Mouse (Mus musculus): ENCODE measurements around the gene Pld3.

The Pld3 gene

DNA sequence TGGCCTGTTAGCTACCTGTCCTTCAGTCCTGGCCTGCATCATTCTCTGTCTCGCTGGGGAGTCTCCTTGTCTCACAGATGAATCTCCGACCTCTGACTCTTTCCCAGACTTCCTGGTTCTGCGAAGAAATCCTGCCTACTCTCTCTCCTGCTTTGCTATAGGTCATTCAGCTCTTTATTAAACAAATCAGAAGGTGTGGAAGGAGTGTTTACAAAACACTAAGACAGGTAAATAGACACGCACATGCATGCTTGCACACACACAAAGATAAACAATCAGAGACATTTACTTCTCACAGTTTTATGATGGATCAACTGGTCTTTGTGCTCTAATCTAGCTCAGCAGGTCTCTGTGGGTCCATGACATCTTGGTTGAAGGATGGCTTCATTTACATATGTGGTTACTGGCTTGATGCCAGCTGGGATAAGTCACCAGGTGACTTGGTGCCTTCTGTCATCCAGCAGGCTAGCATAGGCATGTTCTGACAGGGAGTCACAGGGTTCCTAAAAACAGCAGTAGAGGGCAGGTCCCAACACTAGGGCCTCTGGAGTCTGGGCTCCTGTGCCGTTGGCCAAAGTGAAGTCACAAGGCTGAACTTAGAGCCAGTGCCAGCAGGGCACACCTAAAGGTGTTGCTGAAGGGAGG is 16.7 kb upstream of the Pld3 start:
- no peak for DNase-seq (ENCODE audit: low spot score)

DNA sequence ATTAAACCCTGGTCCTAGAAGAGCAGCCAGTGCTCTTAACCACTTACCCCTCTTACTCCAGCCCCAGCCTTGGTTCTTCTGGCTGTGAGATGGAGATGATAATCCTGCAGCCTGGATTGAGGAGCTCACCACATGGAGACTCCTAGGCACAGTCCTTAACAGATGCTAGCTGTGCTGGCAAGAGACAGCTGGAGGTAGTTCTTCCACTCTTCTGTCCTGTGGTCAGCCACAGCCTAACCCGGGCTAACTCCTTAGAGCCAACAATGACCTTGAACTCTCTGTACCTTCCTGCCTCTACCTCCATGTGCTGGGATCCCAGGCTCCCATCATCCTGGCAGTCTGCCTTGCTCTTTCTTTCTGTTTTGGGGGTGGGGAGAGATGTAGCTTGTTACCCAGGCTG is 8.0 kb upstream of the Pld3 start:
- DNase-seq (ENCODE audit: low spot score): no peak

DNA sequence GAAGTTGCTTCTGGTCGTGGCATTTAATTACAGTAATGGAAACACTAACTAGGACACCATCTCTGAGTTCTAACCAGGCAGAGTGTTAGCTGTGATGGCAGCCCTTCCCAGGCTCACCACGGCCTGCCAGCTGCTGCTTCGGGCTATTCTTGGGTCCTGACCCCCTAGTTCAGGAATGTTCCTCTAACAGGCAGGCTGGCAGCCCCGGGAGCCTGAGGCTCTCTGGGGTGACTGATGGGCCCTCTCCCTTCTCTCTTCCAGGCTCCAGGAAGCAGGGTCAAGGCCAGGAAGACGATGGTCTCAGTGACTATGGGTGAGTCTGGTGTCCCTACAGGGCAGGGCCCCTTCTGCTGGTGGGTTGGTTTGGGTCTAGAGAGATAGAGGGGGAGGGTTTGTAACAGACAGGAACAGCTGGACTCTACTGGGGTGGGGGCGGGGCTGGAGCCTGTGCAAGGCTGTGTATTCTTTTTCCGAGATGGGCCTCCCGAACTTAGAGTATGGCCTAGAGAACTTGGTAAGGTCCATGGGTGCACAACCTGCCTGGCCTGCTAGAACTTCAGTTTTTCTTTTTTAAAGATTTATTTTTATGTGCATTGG is 7.4 kb upstream of the Pld3 start:
- no peak for DNase-seq (ENCODE audit: low spot score)

DNA sequence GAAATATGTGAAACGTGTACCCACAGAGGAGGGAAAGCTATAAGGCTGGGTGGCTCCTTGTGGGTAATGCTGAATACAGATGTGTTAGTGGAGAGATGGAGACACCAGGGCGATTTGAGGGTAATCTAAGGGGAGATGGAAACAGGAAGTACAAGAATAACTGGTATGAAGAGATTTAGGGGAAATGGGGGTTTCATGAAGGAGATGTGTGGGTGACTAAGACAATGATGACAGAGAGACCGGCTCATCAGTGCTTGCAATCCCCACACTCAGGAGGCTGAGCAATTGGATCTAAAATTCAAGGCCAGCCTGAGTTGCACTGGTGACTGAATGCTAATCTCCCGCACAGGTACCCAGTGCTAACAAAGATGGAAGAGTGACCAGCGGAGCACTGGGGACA is 948 bp downstream of the Pld3 start:
- DNase-seq (ENCODE audit: low spot score): no peak

DNA sequence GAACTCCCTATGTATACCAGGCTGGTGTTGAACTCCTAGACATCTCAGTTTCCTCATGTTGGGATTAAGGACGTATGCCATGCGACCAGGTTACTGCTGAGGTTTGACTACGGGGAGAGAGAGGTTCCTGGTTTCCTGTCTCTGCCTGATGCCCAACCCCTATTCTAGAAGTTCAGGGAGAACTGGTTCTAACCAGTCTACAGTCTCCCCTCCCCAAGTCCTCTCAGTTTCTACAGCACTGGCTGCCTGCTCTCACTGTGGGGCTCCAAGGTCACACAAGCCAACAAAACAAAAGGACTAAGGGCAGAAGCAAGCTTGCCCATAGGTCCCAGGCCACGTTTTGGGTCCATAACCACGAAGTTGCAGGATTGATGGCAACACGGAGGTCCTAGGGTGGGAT is 3.4 kb downstream of the Pld3 start:
- DNase-seq (ENCODE audit: low spot score): no peak

DNA sequence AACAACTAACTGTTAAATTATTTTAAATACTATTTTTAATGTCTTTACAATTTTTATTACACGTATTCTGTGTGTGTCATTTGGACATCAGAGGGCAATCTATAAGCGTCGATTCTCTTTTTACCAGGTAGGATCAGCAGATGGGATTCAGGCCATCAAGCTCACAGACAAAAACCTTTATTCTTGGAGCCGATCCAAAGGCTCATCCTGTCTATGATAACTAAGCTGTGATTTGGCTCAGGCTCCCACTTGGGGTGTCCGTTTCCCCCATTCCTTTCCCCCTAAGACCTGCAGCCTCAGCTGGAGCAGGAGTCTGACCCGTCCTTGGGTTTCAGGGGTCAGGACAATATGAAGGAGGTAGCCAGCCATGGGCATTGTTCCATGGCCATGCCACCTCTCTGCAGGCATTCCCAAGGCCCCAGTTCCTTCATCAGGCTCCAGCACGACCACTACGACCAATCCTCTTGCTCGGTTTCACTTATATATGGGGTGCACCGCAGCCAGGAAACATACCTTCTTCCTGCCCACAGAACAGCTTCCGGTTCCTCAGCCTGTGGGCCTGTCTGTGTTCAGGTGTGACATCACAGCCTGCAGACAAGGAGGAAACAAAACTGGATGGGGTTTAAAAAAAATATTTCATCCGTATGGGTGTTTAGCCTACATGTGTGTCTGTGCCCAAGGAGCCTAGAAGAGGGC is 8.2 kb downstream of the Pld3 start:
- no peak for DNase-seq (ENCODE audit: low spot score)

DNA sequence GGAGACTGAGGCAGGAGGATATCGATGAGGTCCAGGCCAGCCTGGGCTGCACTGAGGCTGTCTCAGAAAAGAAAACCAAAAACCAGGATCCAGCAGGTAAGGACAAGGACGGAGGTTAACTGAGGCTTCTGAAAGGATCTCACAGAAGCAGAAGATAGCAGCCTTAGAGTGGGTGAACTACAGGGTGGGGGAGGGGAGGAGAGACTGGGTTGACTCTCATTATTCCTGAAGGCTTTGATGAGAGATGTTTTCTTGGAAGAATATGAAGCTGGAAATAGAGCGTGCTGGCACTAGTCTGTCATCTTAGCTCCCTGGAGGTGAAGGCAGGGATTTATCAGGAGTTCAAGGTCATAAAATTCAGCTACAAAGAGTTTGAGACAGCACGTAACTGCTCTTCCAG is 9.2 kb downstream of the Pld3 start:
- DNase-seq (ENCODE audit: low spot score): no peak

DNA sequence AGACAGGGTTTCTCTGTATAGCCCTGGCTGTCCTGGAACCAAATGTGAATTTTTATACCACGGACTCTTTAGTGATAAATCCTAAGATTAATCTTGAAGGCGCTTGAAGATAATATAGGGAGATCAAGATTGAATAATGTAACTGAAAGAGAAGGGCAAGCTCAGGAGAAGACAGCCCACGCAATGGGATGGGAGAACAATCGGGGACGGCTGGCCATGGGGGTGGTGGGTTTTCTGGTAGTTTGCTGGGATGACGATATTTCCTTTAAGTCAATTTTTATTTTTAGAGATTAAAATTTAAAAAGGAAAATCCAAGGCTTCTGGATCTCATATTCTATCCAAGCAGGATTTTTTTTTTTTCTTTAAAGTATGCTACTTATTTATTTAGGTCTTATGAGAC is 10.0 kb downstream of the Pld3 start:
- DNase-seq (ENCODE audit: low spot score): no peak

DNA sequence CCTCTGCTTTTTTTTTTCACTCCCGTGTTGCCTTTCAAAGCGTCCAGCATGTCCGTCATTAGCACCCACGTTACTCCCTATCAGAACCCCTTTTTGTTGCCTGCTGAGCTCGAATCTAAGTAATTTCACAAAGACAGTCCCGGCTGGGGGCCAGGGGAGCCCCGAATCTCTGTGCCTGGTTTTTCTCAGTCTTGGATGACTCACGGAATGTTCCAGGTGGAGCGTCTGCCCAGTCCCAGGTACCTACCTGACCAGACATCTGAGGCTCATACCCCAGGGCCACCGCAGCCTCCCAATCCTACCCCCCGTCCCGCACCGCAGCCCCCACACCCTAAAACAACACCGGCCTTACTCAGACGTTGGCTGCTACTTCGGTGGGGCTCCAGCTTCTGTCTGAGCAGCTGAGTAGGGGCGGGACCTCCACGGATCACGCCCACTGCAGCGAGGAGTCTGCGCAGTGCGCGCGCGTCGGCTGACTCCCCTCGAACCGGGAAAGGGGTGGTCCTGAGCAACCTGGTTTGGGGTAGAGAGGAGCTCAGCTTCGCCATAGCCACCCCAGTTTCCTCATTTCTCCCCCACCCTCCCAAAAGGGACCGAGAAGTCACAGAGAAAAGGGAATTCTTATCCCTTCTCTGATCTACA is 10.5 kb downstream of the Pld3 start:
- peak; percentile 93 for DNase-seq (ENCODE audit: low spot score)

DNA sequence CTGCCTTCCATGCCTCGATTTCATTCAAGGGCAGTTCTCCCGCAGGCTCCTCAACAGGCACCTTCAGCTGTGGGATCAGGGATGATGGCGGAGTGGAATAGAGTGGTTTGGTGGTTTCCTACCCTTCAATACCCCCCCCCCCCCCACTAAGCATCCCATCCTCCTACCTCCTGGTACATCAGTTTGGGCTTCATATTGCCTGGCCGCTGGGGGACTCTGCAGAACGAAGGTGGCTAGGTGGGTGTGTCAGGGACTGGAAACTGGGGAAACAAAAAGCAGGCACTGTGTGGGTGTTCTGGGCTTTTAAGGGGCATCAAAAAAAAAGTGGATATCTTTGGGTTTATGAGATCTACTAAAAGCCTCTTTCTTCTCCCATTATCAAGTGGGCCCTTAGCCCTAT is 11.1 kb downstream of the Pld3 start:
- no peak for DNase-seq (ENCODE audit: low spot score)

DNA sequence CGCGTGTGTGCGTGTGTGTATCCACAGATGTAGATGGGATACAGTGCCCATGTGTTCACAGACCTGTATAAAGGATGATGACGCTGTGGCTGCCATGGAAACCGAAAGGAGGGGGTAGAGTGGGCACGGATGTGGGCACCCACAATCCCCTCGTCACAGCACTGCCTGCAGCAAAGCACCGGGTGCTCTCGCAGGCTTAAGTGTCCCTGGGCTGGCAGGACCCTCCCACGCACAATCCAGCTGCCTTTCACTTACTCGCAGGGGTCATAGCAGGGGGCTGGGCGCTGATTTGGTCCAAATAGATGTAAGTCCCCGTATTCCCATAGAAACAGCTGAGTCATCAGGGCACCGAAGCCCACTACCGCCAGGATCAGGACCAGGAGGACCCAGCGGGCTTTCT is 11.6 kb downstream of the Pld3 start:
- DNase-seq (ENCODE audit: low spot score): no peak

DNA sequence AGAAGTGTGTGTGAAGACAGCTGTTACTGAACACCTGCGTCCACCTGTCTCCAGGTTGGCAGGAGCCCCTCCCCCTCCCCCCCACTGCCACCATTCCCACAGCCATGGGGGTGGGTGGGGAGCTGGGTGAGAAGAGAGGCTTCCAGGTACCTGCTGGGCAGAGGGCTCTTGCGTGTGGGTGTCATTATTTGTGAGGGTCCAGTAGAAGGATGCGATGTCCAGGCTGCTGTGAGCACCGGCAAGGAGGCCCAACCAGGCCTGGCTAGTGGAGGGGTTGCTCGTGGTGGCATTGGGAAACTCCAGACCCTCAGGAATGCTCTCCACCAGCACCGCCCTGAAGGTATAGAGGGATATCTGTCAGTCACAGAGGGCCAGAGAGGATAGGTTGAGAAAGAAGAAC is 12.1 kb downstream of the Pld3 start:
- DNase-seq (ENCODE audit: low spot score): no peak

DNA sequence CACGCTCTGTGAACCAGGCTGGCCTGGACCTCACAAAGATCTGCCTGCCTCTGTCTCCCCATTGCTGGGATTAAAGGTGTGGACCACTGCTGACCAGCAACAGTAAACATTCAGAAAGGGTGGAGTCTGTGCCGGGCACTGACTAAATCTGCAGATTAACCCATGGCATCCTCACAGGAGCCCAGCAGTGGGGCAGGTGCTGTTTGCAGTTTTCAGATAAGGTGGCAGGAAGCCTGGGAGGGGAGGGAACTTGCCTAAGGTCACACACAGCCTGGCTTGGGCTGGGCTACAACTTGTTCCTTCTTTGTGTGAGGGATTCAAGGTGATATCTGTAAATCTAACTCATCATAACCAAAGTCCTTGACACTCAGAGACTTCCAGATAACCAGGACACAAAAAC is 12.5 kb downstream of the Pld3 start:
- DNase-seq (ENCODE audit: low spot score): no peak

DNA sequence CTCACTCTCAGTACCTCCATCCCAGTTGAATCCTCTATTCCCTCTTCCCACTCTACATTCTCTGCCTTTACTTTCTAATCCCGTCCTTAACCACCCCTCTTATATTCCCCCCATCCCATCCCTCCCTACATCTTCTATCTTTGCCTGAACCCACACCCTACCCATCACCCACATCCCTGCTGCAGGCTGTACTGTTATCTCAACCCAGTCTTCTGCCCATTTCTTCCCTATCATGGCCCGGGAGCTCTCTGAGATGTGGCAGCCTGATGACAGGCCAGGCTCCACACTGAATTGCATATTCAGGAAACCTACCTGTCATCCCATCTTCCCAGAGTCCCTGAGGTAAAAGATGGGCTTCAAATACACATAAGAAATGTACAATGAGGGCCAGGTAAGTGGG is 14.2 kb downstream of the Pld3 start:
- DNase-seq (ENCODE audit: low spot score): no peak

DNA sequence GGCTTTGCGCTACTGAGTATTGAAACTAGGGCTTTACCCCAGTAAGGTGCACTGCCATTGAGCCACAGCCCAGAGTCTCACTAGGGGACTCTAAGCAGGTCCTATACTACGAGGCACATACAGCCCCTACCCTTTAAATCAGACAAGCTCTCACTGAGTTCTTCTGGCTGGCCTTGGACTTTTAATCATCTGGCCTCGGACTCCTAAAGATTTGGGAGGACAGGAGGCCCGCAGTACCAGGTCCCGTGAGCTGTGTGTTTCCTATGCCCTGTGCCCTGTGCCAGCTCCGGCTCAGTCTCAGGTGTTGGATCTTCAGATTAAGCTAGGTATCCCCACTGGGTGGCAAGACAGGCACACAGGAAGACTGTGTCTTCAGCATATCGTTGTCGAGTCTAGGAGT is 15.0 kb downstream of the Pld3 start:
- DNase-seq (ENCODE audit: low spot score): no peak

DNA sequence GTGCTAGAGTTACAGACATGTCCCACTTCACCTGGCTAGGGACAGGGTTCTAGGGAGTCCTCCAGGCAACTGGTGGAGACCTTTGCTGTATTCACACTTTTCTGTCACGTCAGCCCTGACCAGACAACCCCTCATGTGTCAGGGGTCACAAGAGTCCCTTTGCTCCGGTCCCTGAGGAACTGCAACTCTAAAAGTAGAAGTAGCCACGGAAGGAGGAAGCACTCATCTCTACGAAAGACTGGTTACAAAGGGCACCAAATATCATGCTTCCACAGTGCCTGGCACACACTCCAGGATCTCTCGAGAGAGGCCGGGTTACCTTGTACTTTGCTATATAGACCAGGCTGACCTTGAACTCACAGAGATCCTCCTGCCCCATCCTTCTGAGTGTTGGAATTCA is 16.4 kb downstream of the Pld3 start:
- DNase-seq (ENCODE audit: low spot score): no peak

DNA sequence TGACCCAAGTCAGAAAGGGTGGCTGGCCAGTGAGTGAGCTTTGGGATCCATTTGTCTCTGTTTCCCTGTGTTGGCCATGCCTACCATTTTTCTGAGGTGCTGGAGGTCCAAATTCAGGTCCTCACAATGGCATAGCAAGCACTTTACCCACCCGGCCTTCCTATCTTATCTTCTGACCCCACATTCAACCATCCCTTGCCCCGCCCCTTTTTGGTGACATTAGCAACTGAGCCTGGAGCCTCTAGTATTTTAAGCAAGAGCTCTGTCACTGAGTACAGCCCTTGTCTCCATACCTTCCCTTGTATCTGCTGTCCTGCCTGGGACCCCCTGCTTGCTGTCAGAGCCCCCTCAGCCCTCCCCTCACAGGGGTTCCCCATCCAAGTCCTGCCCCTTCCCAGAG is 17.6 kb downstream of the Pld3 start:
- no peak for DNase-seq (ENCODE audit: low spot score)

DNA sequence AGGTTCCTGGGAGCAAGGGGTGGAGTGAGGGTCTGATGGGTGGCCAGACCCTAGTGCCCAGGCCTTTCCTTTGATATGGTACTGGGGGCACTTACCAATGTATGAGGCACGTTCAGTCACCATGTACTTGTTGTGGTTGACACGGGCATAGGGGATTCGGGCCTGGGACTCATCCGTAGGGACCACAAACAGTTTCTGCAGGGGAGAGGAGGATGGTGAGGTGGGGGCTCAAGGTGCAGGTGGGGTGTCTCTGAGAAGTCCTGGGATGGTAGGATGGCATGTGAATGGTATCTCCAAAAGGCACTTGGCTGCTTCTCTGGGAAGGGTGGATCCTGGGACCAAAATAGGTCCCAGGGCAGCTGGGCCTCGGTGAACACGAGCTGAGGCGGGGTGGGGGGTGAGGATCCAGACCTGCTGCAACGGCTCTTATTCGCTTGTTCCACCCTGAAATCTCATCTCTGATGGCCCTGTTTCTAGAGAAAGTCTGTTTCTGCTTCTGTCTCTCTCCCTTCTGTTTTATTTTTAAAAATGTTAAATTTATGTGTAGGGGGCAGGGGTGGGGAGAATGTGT is 20.5 kb downstream of the Pld3 start:
- no peak for DNase-seq (ENCODE audit: low spot score)

DNA sequence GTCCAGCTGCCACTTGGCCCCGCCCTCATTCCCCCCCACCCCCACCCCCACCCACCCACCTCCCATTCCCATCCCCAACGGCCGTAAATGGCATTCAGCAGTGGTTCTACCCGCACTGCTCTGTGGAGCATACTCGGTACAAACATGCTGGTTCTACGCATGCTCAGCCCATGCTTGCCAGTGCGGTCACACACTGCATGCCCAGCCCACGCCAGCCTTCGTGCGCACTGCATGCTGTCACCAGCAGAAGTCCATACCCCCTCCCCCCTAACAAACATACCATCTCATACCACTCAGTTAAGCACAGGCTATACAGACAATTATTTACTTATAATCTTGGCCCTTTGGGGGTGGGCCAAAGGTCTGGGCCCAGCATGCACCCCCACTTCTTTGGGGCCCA is 21.3 kb downstream of the Pld3 start:
- no peak for DNase-seq (ENCODE audit: low spot score)

DNA sequence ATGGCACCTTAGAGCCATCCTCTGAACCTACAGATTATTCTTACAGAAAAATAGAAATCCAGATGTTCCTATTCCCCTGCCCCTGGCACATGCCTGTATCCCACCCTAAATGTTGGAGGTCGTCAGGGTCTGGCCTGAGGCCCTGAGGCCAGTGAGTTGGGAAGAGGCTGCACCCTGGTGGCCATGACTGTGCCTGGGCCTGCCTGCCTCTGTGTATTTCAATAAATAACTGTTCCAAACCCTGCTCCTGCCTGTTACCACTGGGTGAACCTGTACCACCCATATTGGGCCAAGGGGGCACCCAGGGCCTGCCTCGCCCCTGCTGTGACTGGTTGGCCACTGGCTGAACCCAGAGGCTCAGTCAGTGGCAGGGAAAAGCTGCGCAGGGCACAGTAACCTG is 22.1 kb downstream of the Pld3 start:
- DNase-seq (ENCODE audit: low spot score): no peak

DNA sequence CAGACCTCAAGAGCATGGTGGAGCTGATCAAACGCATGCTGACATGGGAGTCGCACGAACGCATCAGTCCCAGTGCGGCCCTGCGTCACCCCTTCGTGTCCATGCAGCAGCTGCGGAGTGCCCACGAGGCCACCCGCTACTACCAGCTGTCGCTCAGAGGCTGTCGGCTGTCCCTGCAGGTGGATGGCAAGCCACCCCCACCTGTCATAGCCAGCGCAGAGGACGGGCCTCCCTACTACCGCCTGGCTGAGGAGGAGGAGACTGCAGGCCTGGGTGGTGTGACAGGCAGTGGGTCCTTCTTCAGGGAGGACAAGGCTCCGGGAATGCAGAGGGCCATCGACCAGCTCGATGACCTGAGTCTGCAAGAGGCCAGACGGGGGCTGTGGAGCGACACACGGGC is 23.9 kb downstream of the Pld3 start:
- DNase-seq (ENCODE audit: low spot score): no peak

DNA sequence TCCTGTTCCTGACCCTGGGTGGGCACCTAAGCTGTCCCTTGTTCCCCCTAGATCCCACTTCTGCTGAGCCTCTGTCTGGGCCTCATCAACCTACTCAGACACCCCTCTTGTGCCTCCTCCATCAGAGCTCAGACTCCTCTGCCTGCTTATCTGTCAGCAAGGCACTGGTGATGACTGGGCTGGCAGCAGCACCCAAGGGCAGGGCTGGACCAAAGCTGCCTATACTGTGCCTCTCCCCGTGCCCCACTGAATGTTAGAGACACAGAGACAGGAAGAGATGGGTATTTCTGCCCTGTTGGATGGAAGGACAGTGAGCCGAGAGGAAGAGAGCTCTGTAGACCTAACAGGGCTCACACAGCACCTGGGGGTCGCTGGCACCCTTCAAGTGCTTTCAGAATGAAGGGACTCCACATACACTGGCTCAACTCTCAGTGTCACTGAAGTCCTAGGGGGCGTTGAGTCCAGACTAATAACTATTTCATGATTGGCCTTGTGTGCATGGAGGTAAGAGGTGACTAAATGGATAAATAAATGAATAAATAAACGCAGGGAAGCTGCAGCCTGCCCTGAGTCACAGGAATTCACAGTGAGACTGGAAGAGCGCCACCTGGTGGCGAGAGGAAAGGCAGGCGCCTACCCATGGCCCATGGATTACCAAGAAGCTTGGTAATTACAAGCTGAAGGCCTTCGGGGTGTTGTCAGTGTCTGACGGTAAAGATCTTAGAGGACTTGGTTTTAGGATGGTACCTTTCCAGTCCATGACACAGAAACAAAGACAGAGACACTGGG is 26.8 kb downstream of the Pld3 start:
- DNase-seq (ENCODE audit: low spot score): peak; percentile 92
